Mouse (Mus musculus): Measurements from ENCODE around the gene Pwwp2b. TPM values are rescaled to one million over a fixed set of nuclear protein-coding genes. Genes with fewer than 3 reads are reported as not detected.

Gene Pwwp2b
- polyA plus RNA-seq, 1 experiment from 2014 or later = 3.5 TPM

DNA sequence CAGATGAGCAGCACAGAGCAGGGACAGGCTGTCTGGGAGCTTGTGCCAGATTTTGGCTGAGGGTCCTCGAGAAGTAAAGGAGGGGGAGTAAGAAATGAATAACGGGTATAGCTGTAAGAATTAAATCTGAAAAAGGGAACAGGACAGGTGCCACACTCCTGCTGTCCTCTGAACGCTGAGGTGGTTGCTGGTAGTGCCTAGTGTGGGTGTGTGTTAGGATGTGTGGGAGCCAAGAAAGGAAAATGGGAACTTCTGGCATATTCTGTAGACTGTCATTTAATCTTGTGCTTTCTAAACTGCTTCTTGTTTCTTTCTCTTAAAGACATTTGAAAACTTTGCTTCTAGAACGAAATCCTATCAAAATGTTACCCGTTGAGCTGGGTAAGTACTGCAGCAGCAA, 27.2 kb upstream of the Pwwp2b start:
- no peak overlapping the region for H3K27ac ChIP-seq (ENCODE audit: low read depth, low read length)
- H3K36me3 ChIP-seq (ENCODE audit: control insufficient read depth, insufficient read depth, low read length) = no peaks in the 10 kb centered on the region
- DNase-seq (ENCODE audit: low spot score) (peak; percentile 27), ATAC-seq (replicated peaks; ENCODE audit: low FRiP score) (no peak)
- H3K4me2 ChIP-seq = no peak overlapping the region
- no peaks in the 10 kb centered on the region for H3K27me3 ChIP-seq (replicated peaks; ENCODE audit: control insufficient read depth, insufficient read depth, low read length)
- WGBS = 68% methylated on average over 5 of the region's 5 CpGs
- H3K9me3 ChIP-seq (ENCODE audit: control insufficient read depth, low read length) = no peaks in the 10 kb centered on the region
- no peak overlapping the region for H3K9ac ChIP-seq (ENCODE audit: low read depth, low read length)
- no peaks in the 10 kb centered on the region for H3K4me1 ChIP-seq (replicated peaks; ENCODE audit: control insufficient read depth, insufficient read depth, low read length)
- H3K4me3 ChIP-seq (ENCODE audit: low read depth, low read length) = no peak overlapping the region

DNA sequence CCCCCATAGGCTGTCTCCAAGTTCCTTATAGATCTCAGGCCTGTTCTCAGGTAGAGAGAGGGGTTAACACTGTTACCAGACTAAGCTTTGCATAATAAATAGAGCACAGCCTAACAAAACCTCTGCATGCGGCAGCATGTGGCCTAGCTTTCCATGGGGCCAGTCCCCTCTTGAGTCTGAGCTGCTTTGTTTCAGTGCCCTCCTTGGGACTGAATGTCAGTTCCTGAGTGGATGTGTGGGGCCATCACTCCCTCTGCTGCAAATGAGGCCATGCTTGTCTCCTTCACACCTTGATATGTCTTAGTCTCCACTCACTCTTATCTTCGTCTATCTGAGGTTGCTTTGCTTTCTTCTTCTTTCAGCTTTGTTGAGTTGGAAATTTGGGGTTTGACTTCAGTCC, 26.4 kb upstream of the Pwwp2b start:
- Histone ChIP-seq H3K4me3 (ENCODE audit: low read depth, low read length) (no peak overlapping the region), H3K4me1 (replicated peaks; ENCODE audit: control insufficient read depth, insufficient read depth, low read length) (no peaks in the 10 kb centered on the region), H3K4me2 (no peak overlapping the region), H3K9ac (ENCODE audit: low read depth, low read length) (no peak overlapping the region), H3K27ac (ENCODE audit: low read depth, low read length) (no peak overlapping the region), H3K9me3 (ENCODE audit: control insufficient read depth, low read length) (no peaks in the 10 kb centered on the region), H3K36me3 (ENCODE audit: control insufficient read depth, insufficient read depth, low read length) (no peaks in the 10 kb centered on the region), H3K27me3 (replicated peaks; ENCODE audit: control insufficient read depth, insufficient read depth, low read length) (no peaks in the 10 kb centered on the region)
- WGBS = 80% methylated on average over 2 of the region's 2 CpGs
- peak; percentile 19 for DNase-seq (ENCODE audit: low spot score)
- ATAC-seq (replicated peaks; ENCODE audit: low FRiP score) = no peak

DNA sequence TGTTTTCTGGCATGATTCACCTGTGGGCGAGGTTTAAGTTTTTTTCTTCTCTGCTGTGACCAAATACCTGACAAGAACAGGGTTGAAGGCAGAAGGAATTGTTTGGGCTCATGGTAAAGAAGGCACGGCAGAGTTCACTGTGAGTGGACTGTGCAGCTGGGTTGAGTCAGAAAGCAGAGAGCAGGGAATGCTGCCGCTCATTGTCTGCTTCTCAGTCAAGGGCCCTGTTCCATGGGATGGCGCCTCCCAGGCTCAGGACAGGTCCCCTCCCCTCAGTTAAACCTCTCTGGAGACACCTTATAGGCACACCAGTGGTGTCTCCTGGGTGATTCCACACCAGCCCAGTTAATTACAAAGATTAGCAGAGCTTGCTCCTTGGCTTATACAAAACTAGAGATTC, 25.9 kb upstream of the Pwwp2b start:
- Histone ChIP-seq H3K27me3 (replicated peaks; ENCODE audit: control insufficient read depth, insufficient read depth, low read length) (no peaks in the 10 kb centered on the region), H3K36me3 (ENCODE audit: control insufficient read depth, insufficient read depth, low read length) (no peaks in the 10 kb centered on the region), H3K4me3 (ENCODE audit: low read depth, low read length) (no peak overlapping the region), H3K4me1 (replicated peaks; ENCODE audit: control insufficient read depth, insufficient read depth, low read length) (no peaks in the 10 kb centered on the region), H3K4me2 (no peak overlapping the region), H3K27ac (ENCODE audit: low read depth, low read length) (no peak overlapping the region), H3K9me3 (ENCODE audit: control insufficient read depth, low read length) (no peaks in the 10 kb centered on the region), H3K9ac (ENCODE audit: low read depth, low read length) (no peak overlapping the region)
- ATAC-seq (replicated peaks; ENCODE audit: low FRiP score) (no peak), DNase-seq (ENCODE audit: low spot score) (peak; percentile 11)
- WGBS = 88% methylated on average over 4 of the region's 4 CpGs

DNA sequence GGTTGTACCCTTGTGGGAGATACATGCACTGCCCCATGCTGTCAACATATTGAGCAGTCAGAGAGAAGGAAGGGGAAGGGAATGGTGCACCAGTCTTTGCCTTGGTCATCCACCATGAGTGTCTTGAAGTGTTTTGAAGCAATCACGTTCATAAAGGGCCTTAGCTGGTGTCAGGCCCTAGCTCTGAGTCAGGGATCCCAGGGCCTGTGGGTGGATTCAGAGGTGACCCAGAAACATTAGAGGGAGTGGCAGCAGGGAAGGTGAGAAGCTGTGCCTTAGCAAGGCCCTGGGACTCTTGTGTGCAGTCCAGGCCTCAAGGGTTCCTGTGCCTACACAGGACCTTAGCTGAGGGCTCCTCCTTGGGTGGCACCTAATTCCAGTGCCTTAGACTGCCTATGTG, 24.2 kb upstream of the Pwwp2b start:
- DNase-seq (ENCODE audit: low spot score) (peak; percentile 26), ATAC-seq (replicated peaks; ENCODE audit: low FRiP score) (no peak)
- Histone ChIP-seq H3K4me2 (no peak overlapping the region), H3K9me3 (ENCODE audit: control insufficient read depth, low read length) (no peaks in the 10 kb centered on the region), H3K4me1 (replicated peaks; ENCODE audit: control insufficient read depth, insufficient read depth, low read length) (no peaks in the 10 kb centered on the region), H3K4me3 (ENCODE audit: low read depth, low read length) (no peak overlapping the region), H3K27ac (ENCODE audit: low read depth, low read length) (peak overlapping the region; percentile 59), H3K9ac (ENCODE audit: low read depth, low read length) (no peak overlapping the region), H3K27me3 (replicated peaks; ENCODE audit: control insufficient read depth, insufficient read depth, low read length) (no peaks in the 10 kb centered on the region), H3K36me3 (ENCODE audit: control insufficient read depth, insufficient read depth, low read length) (no peaks in the 10 kb centered on the region)
- WGBS = 71% methylated on average over 1 of the region's 1 CpGs

- Histone ChIP-seq H3K4me3 (ENCODE audit: low read depth, low read length) (no peak overlapping the region), H3K27me3 (replicated peaks; ENCODE audit: control insufficient read depth, insufficient read depth, low read length) (no peaks in the 10 kb centered on the region), H3K9me3 (ENCODE audit: control insufficient read depth, low read length) (no peaks in the 10 kb centered on the region), H3K27ac (ENCODE audit: low read depth, low read length) (peak overlapping the region; percentile 59; the same call in 1 of the 2 replicates), H3K4me1 (replicated peaks; ENCODE audit: control insufficient read depth, insufficient read depth, low read length) (no peaks in the 10 kb centered on the region), H3K36me3 (ENCODE audit: control insufficient read depth, insufficient read depth, low read length) (no peaks in the 10 kb centered on the region), H3K9ac (ENCODE audit: low read depth, low read length) (no peak overlapping the region), H3K4me2 (no peak overlapping the region)
- ATAC-seq (replicated peaks; ENCODE audit: low FRiP score) (no peak), DNase-seq (ENCODE audit: low spot score) (no peak)
- WGBS = 39% methylated on average over 8 of the region's 8 CpGs
These were observed 23.6 kb upstream of the Pwwp2b start for GRCm38 (mm10) chr7:139224725-139225124.

GRCm38 (mm10) chr7:139226416-139226815, 21.9 kb upstream of the Pwwp2b start:
- 79% methylated on average over 7 of the region's 7 CpGs for WGBS
- no peak overlapping the region for H3K4me2 ChIP-seq
- no peak overlapping the region for H3K9ac ChIP-seq (ENCODE audit: low read depth, low read length)
- H3K36me3 ChIP-seq (ENCODE audit: control insufficient read depth, insufficient read depth, low read length) = no peaks in the 10 kb centered on the region
- no peaks in the 10 kb centered on the region for H3K9me3 ChIP-seq (ENCODE audit: control insufficient read depth, low read length)
- H3K27ac ChIP-seq (ENCODE audit: low read depth, low read length) = no peak overlapping the region
- no peaks in the 10 kb centered on the region for H3K4me1 ChIP-seq (replicated peaks; ENCODE audit: control insufficient read depth, insufficient read depth, low read length)
- ATAC-seq (replicated peaks; ENCODE audit: low FRiP score) (no peak), DNase-seq (ENCODE audit: low spot score) (no peak)
- H3K27me3 ChIP-seq (replicated peaks; ENCODE audit: control insufficient read depth, insufficient read depth, low read length) = no peaks in the 10 kb centered on the region
- no peak overlapping the region for H3K4me3 ChIP-seq (ENCODE audit: low read depth, low read length)

- ATAC-seq (replicated peaks; ENCODE audit: low FRiP score) = no peak
- no peaks in the 10 kb centered on the region for H3K27me3 ChIP-seq (replicated peaks; ENCODE audit: control insufficient read depth, insufficient read depth, low read length)
- DNase-seq (ENCODE audit: low spot score) = no peak
- no peak overlapping the region for H3K4me3 ChIP-seq (ENCODE audit: low read depth, low read length)
- H3K36me3 ChIP-seq (ENCODE audit: control insufficient read depth, insufficient read depth, low read length) = no peaks in the 10 kb centered on the region
- H3K9me3 ChIP-seq (ENCODE audit: control insufficient read depth, low read length) = no peaks in the 10 kb centered on the region
- WGBS = 45% methylated on average over 6 of the region's 6 CpGs
- H3K27ac ChIP-seq (ENCODE audit: low read depth, low read length) = no peak overlapping the region
- H3K4me2 ChIP-seq = no peak overlapping the region
- no peak overlapping the region for H3K9ac ChIP-seq (ENCODE audit: low read depth, low read length)
- H3K4me1 ChIP-seq (replicated peaks; ENCODE audit: control insufficient read depth, insufficient read depth, low read length) = no peaks in the 10 kb centered on the region
These were observed 19.7 kb upstream of the Pwwp2b start for GRCm38 (mm10) chr7:139228447-139229171.

DNA sequence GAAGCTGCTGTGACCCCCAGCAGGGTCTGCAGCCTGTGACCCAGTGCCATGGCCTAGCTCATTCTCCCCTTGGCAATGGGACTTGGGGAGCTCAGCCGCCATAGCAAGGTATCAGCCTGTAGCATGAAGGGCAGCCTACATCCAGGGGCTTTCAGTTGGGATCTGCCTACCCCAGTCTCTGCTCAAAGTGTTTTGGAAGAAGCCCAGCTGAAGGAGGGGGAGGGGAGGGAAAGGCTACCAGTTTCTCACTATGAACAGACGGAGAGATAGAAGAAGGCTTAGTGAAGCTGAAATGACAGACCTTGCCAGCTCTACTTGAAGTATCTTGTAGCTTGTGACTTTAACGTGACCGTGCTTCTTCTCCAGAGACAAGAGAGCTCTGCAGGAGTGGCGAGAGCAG, 18.4 kb upstream of the Pwwp2b start:
- Histone ChIP-seq H3K9me3 (ENCODE audit: control insufficient read depth, low read length) (no peaks in the 10 kb centered on the region), H3K27me3 (replicated peaks; ENCODE audit: control insufficient read depth, insufficient read depth, low read length) (no peaks in the 10 kb centered on the region), H3K36me3 (ENCODE audit: control insufficient read depth, insufficient read depth, low read length) (no peaks in the 10 kb centered on the region), H3K27ac (ENCODE audit: low read depth, low read length) (no peak overlapping the region), H3K4me1 (replicated peaks; ENCODE audit: control insufficient read depth, insufficient read depth, low read length) (peaks cover 9% of the 10 kb centered on the region), H3K4me3 (ENCODE audit: low read depth, low read length) (no peak overlapping the region), H3K4me2 (no peak overlapping the region), H3K9ac (ENCODE audit: low read depth, low read length) (no peak overlapping the region)
- ATAC-seq (replicated peaks; ENCODE audit: low FRiP score) (no peak), DNase-seq (ENCODE audit: low spot score) (no peak)
- WGBS = 70% methylated on average over 5 of the region's 5 CpGs

DNA sequence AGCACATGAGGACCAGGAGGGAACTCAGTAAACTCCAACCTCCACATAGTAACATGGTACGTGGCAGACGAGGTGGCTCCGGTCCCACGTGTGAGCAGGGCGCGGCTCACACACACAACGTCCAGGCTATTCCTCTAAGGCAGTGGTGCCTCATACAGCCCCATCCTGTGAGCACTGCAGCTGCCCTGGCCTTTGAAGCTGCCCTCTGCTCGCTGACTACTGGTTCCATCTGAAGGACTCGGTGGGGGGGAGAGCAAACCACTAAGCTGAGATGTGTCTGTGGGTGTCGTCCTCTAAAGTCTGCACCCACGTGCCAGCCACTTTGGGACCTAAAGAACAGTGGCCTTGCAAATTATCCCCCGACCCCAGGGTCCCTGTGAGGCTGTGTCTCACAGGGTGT, 18.0 kb upstream of the Pwwp2b start:
- no peak overlapping the region for H3K4me2 ChIP-seq
- H3K27me3 ChIP-seq (replicated peaks; ENCODE audit: control insufficient read depth, insufficient read depth, low read length) = no peaks in the 10 kb centered on the region
- peaks cover 10% of the 10 kb centered on the region for H3K4me1 ChIP-seq (replicated peaks; ENCODE audit: control insufficient read depth, insufficient read depth, low read length)
- no peaks in the 10 kb centered on the region for H3K9me3 ChIP-seq (ENCODE audit: control insufficient read depth, low read length)
- WGBS = 72% methylated on average over 12 of the region's 12 CpGs
- H3K4me3 ChIP-seq (ENCODE audit: low read depth, low read length) = no peak overlapping the region
- H3K9ac ChIP-seq (ENCODE audit: low read depth, low read length) = no peak overlapping the region
- no peak overlapping the region for H3K27ac ChIP-seq (ENCODE audit: low read depth, low read length)
- no peaks in the 10 kb centered on the region for H3K36me3 ChIP-seq (ENCODE audit: control insufficient read depth, insufficient read depth, low read length)
- no peak for ATAC-seq (replicated peaks; ENCODE audit: low FRiP score)
- no peak for DNase-seq (ENCODE audit: low spot score)

All from liver, embryonic 11.5 days (tissue).